Mouse (Mus musculus) kidney, embryonic 16.5 days (tissue): ENCODE results near the gene Slc7a14. TPM values are rescaled to one million over a fixed set of nuclear protein-coding genes. Genes with fewer than 3 reads are reported as not detected.
"Not testable (repeated sequence)": the region's sequence is repeated elsewhere in the genome, so short reads cannot be mapped to it uniquely, and the experiment has no call there.

Source experiments
- ATAC-seq: fragments of 200-750 bp; cut with Nextera tagmentation; 2 replicates; pipeline ENCODE4 v1.8.0; 2017; ENCODE audit warnings: moderate TSS enrichment; ENCODE audit not compliant: low FRiP score, low TSS enrichment
- H3K27ac ChIP-seq: fragments of 300-500 bp; sonication (generic); 2 replicates; pipeline ENCODE4 v1.5.1; 2014; ENCODE audit warnings: low read length
- H3K27me3 ChIP-seq: fragments of 300-500 bp; sonication (generic); 2 replicates; pipeline ENCODE4 v1.6.1; 2014; ENCODE audit warnings: low read length, control low read depth, mixed read lengths; ENCODE audit not compliant: insufficient read depth
- H3K36me3 ChIP-seq: fragments of 300-500 bp; sonication (generic); 2 replicates; pipeline ENCODE4 v1.6.1; 2014; ENCODE audit warnings: low read length, control low read depth, mixed read lengths; ENCODE audit not compliant: insufficient read depth
- H3K4me1 ChIP-seq: fragments of 300-500 bp; sonication (generic); 2 replicates; pipeline ENCODE4 v1.6.1; 2014; ENCODE audit warnings: low read length, control low read depth, mixed read lengths; ENCODE audit not compliant: insufficient read depth
- H3K4me2 ChIP-seq: fragments of 300-500 bp; sonication (generic); replicated peaks from 2 replicates; pipeline ENCODE4 v1.6.1; 2014; ENCODE audit warnings: low read depth, low read length
- H3K4me3 ChIP-seq: fragments of 300-500 bp; sonication (generic); 2 replicates; pipeline ENCODE4 v1.5.1; 2014; ENCODE audit warnings: mild to moderate bottlenecking, low read length
- H3K9ac ChIP-seq: fragments of 300-500 bp; sonication (generic); replicated peaks from 2 replicates; pipeline ENCODE4 v1.6.1; 2014; ENCODE audit warnings: low read length
- H3K9me3 ChIP-seq: fragments of 300-500 bp; sonication (generic); 2 replicates; pipeline ENCODE4 v1.6.1; 2016; ENCODE audit warnings: low read length, control low read depth
- WGBS: fragments of 180-500 bp; shearing (Covaris S2); extraction: QIAGEN DNeasy Blood & Tissue Kit; methylation state at CpG from one replicate; pipeline ENCODE4 v1.1.7; 2014; 5-methylcytosine and 5-hydroxymethylcytosine counted together
- polyA plus RNA-seq: library from polyadenylated mRNA; unstranded; fragments of >200 nt; fragmentation: Nextera tagmentation; extraction: Ambion mirVana; gene quantifications from 2 replicates; pipeline ENCODE4 v1.2.1, GENCODE M21; 2015

The Slc7a14 gene
- polyA plus RNA-seq, 1 experiment from 2014 or later: 0.14 TPM

DNA sequence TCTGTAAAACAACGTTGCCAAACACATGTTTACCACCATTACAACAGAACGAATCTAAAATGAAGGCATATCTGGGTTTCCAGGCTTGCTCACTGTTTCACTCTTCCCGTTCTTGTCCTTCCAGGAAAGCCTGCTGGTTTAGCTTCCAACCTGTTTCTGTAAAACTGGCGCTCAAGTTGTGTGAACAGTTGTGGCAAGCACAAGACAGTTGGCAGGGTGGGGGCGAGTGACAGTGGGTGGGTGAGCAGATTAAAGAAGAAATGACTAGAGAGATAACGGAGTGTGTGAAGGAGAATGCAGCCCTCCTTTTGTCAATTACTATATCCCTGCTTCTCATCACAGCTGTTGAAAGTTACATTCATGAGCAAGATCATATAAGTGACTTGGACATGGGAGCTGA lies 2.2 kb downstream of the Slc7a14 start:
- H3K4me1 ChIP-seq: 0 out of 2 replicates have a peak, but pooled peaks cover 3% of the 10 kb centered on the region
- 82% methylated on average over 6 of the region's 6 CpGs for WGBS
- ATAC-seq: no peak
- no peaks in the 10 kb centered on the region for H3K36me3 ChIP-seq
- peaks cover 25% of the 10 kb centered on the region for H3K27me3 ChIP-seq
- no peaks in the 10 kb centered on the region for H3K9me3 ChIP-seq
- no peak overlapping the region for H3K4me2 ChIP-seq
- no peak overlapping the region for H3K27ac ChIP-seq
- H3K4me3 ChIP-seq: no peak overlapping the region
- H3K9ac ChIP-seq: no peak overlapping the region

DNA sequence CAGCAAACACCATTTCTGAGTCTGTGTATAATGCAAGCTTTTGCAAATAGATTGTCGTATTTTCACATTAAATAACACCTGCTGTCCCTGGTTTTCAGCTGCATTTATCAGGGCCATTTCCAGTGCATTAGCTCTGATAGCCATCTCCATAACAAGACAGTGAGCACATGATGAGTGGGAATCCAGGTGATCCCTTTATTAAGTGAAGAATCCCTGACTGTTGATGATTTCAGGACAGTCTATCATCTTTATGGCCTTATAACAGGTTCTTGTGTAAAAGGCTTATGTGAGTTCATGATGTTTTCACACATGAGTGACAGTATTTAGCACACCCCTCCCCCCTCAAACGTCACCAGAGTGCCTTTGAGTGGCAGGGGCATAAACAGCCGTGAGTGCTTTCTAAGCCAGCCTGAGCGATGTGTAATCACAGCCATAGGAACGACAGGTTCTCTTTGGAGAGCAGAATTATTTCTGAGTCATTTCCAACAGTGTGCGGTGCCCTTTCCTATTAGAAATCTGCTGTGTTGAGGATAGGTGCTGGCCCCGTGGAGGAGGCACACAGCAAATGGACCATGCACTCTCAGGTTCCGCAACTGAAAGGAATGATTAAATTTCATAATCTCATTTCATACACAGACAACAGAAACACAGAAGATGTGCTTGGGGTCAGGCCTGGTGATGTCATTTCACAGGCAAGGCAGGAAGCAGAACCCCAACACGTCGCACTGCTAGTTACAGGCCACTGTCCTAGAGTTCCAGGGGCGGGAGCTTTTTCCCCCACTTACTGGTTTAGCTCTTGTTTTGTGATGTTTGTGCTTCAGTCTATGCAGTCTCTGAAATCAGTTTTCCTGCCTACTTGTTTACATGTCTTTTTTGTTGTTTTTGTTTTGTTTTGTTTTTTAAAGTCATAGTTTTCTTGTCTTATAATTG lies 18.2 kb downstream of the Slc7a14 start:
- Histone ChIP-seq H3K4me2 (no peak overlapping the region), H3K9ac (no peak overlapping the region), H3K9me3 (no peaks in the 10 kb centered on the region), H3K27ac (no peak overlapping the region), H3K36me3 (no peaks in the 10 kb centered on the region), H3K4me3 (no peak overlapping the region), H3K4me1 (no peaks in the 10 kb centered on the region), H3K27me3 (no peaks in the 10 kb centered on the region)
- no peak for ATAC-seq
- WGBS: 57% methylated on average over 11 of the region's 11 CpGs

DNA sequence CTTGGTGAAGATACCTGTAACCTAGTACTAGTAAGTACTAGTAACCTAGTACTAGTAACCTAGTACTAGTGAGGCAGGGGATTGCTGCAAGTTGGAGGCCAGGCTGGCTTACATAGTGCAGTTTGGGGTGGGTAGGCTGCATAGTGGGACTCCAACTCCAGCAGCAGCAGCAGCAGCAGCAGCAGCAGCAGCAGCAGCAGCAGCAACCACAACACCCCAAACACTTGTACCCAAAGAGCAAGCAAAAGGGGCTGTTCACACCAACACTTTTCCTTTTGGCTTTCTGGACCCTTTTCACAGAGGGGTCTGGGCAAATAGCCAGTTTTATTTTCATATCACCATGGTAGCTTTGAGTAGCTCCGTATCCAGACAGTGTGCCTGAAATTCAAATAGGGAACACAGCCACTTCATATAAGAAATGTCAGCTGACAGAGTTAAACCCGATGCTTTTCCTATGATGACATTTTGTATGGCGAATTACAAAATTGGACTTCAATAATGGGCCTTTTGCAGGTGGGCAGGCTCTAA lies 22.7 kb downstream of the Slc7a14 start:
- no peak overlapping the region for H3K27ac ChIP-seq
- H3K4me1 ChIP-seq: no peaks in the 10 kb centered on the region
- no peaks in the 10 kb centered on the region for H3K27me3 ChIP-seq
- no peak overlapping the region for H3K4me2 ChIP-seq
- H3K36me3 ChIP-seq: no peaks in the 10 kb centered on the region
- H3K4me3 ChIP-seq: no peak overlapping the region
- no peak for ATAC-seq
- no peak overlapping the region for H3K9ac ChIP-seq
- H3K9me3 ChIP-seq: no peaks in the 10 kb centered on the region
- 72% methylated on average over 3 of the region's 3 CpGs for WGBS

DNA sequence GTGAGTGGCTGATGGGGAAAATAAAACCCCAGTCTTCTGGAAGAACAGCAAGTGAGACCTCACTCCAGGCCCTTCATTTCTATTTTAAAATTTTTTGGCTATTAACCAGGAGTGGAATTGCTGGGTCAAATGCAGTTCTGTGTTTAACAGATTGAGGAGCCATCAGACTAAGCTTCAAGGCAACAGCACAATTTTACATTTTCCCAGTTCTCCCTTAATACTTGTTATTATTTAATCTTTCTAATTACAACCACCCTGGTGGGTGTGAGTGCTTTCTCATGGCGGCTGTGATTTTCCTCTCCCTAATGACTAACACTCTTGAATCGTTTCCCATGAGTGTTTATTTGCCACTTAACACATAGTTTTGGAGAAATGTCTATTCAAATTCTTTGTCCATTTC lies 29.1 kb downstream of the Slc7a14 start:
- no peaks in the 10 kb centered on the region for H3K27me3 ChIP-seq
- H3K9me3 ChIP-seq: no peaks in the 10 kb centered on the region
- no peak overlapping the region for H3K9ac ChIP-seq
- H3K4me1 ChIP-seq: no peaks in the 10 kb centered on the region
- ATAC-seq: no peak
- 79% methylated on average over 2 of the region's 2 CpGs for WGBS
- H3K4me3 ChIP-seq: no peak overlapping the region
- H3K27ac ChIP-seq: no peak overlapping the region
- H3K36me3 ChIP-seq: no peaks in the 10 kb centered on the region
- no peak overlapping the region for H3K4me2 ChIP-seq

DNA sequence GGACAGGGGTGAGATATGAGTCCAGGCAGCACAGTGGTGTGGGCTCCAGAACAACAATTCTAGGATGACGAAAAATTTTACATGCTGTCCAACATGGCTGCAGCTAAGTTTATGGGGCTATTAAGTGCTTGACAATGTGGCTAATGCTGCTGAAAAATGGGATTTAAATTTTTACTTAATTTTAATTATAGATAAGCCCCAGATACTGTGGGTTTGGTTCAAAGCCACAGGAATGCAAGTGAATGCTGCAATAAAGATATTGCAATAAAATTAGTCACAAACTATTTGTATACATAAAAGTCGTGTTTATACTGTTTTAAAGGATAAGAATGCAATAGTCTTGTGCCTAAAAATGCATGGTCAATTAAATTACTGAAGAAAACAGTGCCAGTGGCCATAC lies 35.3 kb downstream of the Slc7a14 start:
- no peak overlapping the region for H3K4me3 ChIP-seq
- no peak overlapping the region for H3K27ac ChIP-seq
- no peak overlapping the region for H3K4me2 ChIP-seq
- no peaks in the 10 kb centered on the region for H3K4me1 ChIP-seq
- 51% methylated on average over 2 of the region's 2 CpGs for WGBS
- H3K9ac ChIP-seq: no peak overlapping the region
- H3K9me3 ChIP-seq: no peaks in the 10 kb centered on the region
- H3K27me3 ChIP-seq: no peaks in the 10 kb centered on the region
- no peak for ATAC-seq
- H3K36me3 ChIP-seq: no peaks in the 10 kb centered on the region

DNA sequence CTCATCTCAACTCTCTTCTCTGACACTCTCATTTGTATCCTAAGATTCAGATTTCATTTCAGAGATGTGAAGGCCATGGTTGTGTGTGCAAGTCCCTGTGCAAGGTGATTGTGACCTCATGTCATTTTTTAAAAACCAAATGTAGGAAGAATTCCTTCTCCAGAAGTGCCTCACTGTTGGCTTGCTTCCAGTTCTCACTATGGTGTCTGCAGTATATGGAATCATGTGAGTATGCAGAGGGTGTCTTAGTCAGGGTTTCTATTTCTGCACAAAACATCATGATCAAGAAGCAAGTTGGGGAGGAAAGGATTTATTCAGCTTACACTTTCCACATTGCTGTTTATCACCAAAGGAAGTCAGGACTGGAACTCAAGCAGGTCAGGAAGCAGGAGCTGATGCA lies 36.9 kb downstream of the Slc7a14 start:
- not testable (repeated sequence) for H3K27ac ChIP-seq, H3K9ac ChIP-seq, ATAC-seq, H3K27me3 ChIP-seq, H3K4me2 ChIP-seq, H3K36me3 ChIP-seq, H3K4me3 ChIP-seq, H3K4me1 ChIP-seq, H3K9me3 ChIP-seq

DNA sequence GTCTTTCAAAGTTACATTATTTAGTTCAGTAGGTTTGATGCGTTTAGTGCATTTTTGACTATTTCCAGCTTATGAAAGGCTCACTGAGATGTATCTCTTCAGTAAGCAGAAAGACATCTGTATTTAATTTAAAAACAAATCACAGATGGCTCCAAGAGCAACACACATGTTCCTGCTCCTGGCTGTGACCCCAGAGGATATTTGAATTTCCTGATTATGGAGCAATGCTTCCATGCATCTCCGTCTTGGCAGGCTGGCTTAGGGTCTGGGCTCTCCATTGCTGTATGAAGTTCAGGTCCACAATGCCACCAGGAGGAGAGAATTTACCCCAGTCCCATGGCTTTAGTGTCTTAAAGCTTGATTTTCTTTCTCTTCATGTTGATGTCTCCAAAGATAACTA lies 37.5 kb downstream of the Slc7a14 start:
- no peak for ATAC-seq

DNA sequence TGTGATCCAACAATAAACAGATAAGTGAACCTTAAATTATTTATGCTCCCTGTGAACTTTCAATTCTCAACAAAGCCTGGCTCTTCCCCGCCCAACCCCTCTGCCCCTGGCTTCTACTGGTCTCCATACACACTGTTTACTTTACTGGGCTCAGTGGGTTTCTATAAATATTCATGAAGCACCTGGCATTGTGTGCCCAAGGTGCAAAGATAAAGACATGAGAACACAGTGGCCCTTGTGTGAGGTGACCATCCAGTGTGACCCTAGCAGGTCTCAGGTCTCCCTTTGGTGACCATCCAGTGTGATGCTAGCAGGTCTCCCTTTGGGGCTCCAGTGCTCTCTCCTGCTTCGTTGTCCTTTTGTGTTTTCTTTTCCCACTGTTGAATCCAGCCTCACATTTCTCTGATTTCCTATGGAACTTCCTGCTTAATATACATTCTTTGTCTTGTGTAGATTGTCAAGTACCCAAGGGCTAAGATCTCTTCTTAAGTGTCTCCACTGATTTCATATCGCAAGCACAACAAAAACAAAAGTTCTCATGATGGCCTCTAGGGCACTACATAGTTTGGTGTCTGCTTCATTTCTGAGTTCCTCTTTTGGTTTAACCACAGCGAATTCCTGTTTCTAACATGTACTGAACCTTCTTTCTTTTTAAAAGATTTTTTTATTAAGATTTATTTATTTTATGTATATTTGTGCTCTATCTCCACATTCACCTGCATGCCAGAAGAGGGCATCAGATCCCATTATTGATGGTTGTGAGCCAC lies 40.4 kb downstream of the Slc7a14 start:
- WGBS: 72% methylated on average over 4 of the region's 4 CpGs
- Histone ChIP-seq H3K9me3 (no peaks in the 10 kb centered on the region), H3K36me3 (no peaks in the 10 kb centered on the region), H3K27ac (no peak overlapping the region), H3K4me1 (peaks cover 4% of the 10 kb centered on the region; the same call in 1 of the 2 replicates), H3K27me3 (no peaks in the 10 kb centered on the region), H3K9ac (no peak overlapping the region), H3K4me2 (no peak overlapping the region), H3K4me3 (no peak overlapping the region)
- ATAC-seq: peak; percentile 76

More for the DNA sequence above, 37.5 kb downstream of the Slc7a14 start:
- H3K4me3 ChIP-seq: no peak overlapping the region
- H3K4me1 ChIP-seq: peaks cover 4% of the 10 kb centered on the region; the same call in 1 of the 2 replicates
- no peak overlapping the region for H3K27ac ChIP-seq
- H3K36me3 ChIP-seq: no peaks in the 10 kb centered on the region
- H3K9ac ChIP-seq: no peak overlapping the region
- H3K27me3 ChIP-seq: no peaks in the 10 kb centered on the region
- H3K4me2 ChIP-seq: no peak overlapping the region
- WGBS: 78% methylated on average over 2 of the region's 2 CpGs
- no peaks in the 10 kb centered on the region for H3K9me3 ChIP-seq

DNA sequence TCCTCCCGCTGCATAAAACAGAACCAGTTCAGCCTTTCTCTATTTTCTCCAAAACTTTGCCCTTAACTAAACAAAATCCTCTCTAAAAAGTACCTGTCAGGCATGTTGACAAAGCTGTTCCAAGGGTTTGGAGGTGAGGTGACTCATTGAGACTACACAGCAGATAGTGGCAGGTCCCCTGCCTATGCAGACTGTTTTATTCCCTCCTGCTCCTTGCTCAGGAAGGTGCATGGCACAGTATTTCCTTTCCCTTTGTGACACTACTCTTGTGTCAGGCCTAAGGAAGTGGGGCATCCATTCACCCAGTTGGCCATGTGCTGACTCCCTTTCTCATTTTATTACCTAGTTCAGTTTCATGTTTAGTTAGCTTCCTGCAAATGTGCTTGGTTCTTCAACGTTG lies 42.3 kb downstream of the Slc7a14 start:
- peaks cover 4% of the 10 kb centered on the region; the same call in 1 of the 2 replicates for H3K4me1 ChIP-seq
- H3K9me3 ChIP-seq: no peaks in the 10 kb centered on the region
- H3K9ac ChIP-seq: no peak overlapping the region
- no peak for ATAC-seq
- H3K4me2 ChIP-seq: no peak overlapping the region
- H3K27me3 ChIP-seq: no peaks in the 10 kb centered on the region
- H3K36me3 ChIP-seq: no peaks in the 10 kb centered on the region
- 66% methylated on average over 2 of the region's 2 CpGs for WGBS
- no peak overlapping the region for H3K27ac ChIP-seq
- H3K4me3 ChIP-seq: no peak overlapping the region
